Mouse (Mus musculus) urinary bladder, postnatal 4 days (tissue): ENCODE measurements around the gene Cep97.
"Not testable (repeated sequence)": the region's sequence is repeated elsewhere in the genome, so short reads cannot be mapped to it uniquely, and the experiment has no call there.

ENCODE experiments used
- DNase-seq, 2 experiments: peaks; one replicate each; pipeline ENCODE4 v3.0.0; 2021 to 2022; ENCODE audit warnings: low spot score in 2 of 2

Gene Cep97

GRCm38 (mm10) chr16:55947876-55948410 is 13.3 kb upstream of the Cep97 start:
- not testable (repeated sequence) for DNase-seq

GRCm38 (mm10) chr16:55947266-55947665 is 12.6 kb upstream of the Cep97 start:
- DNase-seq: no peak

GRCm38 (mm10) chr16:55940781-55941180 is 6.1 kb upstream of the Cep97 start:
- no peak for DNase-seq

- no peak for DNase-seq
These were observed 5.0 kb upstream of the Cep97 start for GRCm38 (mm10) chr16:55939703-55940102.

GRCm38 (mm10) chr16:55938761-55939160 is 4.1 kb upstream of the Cep97 start:
- DNase-seq: no peak

- DNase-seq: peak; percentile 29 to 59
These were observed 843 bp downstream of the Cep97 start for GRCm38 (mm10) chr16:55933681-55934343.

GRCm38 (mm10) chr16:55924010-55924409 is 10.6 kb downstream of the Cep97 start:
- no peak for DNase-seq

GRCm38 (mm10) chr16:55922079-55922478 is 12.6 kb downstream of the Cep97 start:
- no peak for DNase-seq

GRCm38 (mm10) chr16:55914716-55915115 is 19.9 kb downstream of the Cep97 start:
- no peak for DNase-seq

GRCm38 (mm10) chr16:55910208-55910793 is 24.4 kb downstream of the Cep97 start:
- no peak for DNase-seq

GRCm38 (mm10) chr16:55906928-55907679 is 27.6 kb downstream of the Cep97 start:
- DNase-seq: no peak

GRCm38 (mm10) chr16:55905370-55905769 is 29.3 kb downstream of the Cep97 start:
- DNase-seq: no peak

- no peak for DNase-seq
These were observed 32.6 kb downstream of the Cep97 start for GRCm38 (mm10) chr16:55901839-55902756.

GRCm38 (mm10) chr16:55898385-55899002 is 36.2 kb downstream of the Cep97 start:
- DNase-seq: no peak

- no peak for DNase-seq
These were observed 39.0 kb downstream of the Cep97 start for GRCm38 (mm10) chr16:55895651-55896095.

- peak; percentile 73 to 78 for DNase-seq
These were observed 39.6 kb downstream of the Cep97 start, which contains the start of gene Nxpe3 for GRCm38 (mm10) chr16:55894893-55895650. Nxpe3 (minus strand) TSS chr16:55895285.

- DNase-seq: no peak
These were observed 40.1 kb downstream of the Cep97 start for GRCm38 (mm10) chr16:55894536-55894892.

GRCm38 (mm10) chr16:55893410-55894107 is 41.1 kb downstream of the Cep97 start:
- DNase-seq: no peak

- DNase-seq: no peak
These were observed 42.2 kb downstream of the Cep97 start for GRCm38 (mm10) chr16:55892484-55892883.

GRCm38 (mm10) chr16:55891346-55891745 is 43.3 kb downstream of the Cep97 start:
- DNase-seq: no peak
